Mouse (Mus musculus): Measurements from ENCODE around the gene Dnajb2. TPM values are rescaled to one million over a fixed set of nuclear protein-coding genes. Genes with fewer than 3 reads are reported as not detected.

Gene Dnajb2
- total RNA-seq (2014; rRNA removed) (33.3 and 48.0 TPM in 2 replicates), polyA plus RNA-seq (2015; fragmentation: Nextera tagmentation; extraction: Ambion mirVana) (62.6 and 64.5 TPM in 2 replicates)

DNA sequence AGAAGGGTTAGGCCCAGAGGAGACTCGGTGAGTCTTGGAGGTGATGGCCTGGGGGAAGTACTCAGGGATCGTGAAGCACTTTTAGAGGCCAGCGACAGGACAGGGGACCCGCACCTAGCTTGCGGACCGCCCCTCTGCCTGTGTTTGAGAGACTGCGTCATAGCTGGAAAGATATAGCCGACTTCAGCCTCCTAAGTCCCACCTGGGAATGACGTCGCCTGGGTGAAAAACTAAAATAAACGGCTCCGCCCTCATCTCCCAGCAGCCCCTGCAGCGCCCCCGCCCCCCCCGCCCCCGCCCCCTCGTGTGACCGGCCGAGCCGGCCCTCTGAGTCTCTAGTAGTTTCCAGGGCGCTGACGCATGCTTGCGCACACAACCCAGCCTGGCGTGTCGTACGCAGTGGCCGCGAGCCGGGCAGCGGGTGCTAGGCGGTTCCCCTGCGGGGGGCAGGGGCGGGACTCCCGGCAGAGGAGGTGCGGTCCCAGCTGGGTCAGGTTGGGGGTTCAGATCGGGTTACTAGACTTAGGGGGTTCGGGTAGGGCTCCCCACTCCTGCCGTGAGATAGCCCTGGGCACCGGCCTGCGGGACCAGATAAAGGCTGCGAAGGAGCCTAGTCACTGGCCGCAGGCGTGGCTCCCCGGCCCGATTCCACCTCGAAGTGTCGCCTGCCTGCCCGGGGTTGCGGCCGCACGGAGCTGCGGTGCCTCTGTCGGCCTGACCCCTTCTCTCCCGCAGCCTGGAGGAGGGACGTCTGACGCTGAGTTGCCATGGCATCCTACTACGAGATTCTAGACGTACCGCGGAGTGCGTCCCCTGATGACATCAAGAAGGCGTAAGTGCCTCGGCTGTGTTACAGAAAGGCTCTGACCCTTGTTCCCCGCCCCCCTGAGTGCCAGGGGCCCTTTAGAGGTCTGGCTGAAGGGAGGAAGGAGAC, at the start of gene Dnajb2:
Gene Dnajb2, plus strand, starts transcription at position 290 of the 934 bp plus-strand sequence.
- DNase-seq (ENCODE audit: low spot score) (peak; percentile 85), ATAC-seq (peak; percentile 90)
- Histone ChIP-seq H3K27me3 (ENCODE audit: insufficient read depth, low read length) (no peaks in the 10 kb centered on the region), H3K36me3 (ENCODE audit: insufficient read depth, low read length) (no peaks in the 10 kb centered on the region; the same call in 1 of the 2 replicates), H3K4me3 (ENCODE audit: low read length) (peak within 1 kb of the TSS; percentile 67), H3K9me3 (ENCODE audit: low read length) (no peaks in the 10 kb centered on the region), H3K4me1 (ENCODE audit: insufficient read depth, low read length) (0 out of 2 replicates have a peak, but pooled peaks cover 6% of the 10 kb centered on the region), H3K4me2 (ENCODE audit: low read depth, low read length) (peak within 1 kb of the TSS; percentile 96), H3K27ac (peak within 1 kb of the TSS; percentile 85), H3K9ac (replicated peaks; ENCODE audit: low read length) (peak within 1 kb of the TSS; percentile 84)
- no peak for TF ChIP-seq CTCF (IDR thresholded peaks at IDR 0.05; ENCODE audit: low read depth)
- WGBS, result 1% methylated on average over 62 of the region's 64 CpGs

DNA sequence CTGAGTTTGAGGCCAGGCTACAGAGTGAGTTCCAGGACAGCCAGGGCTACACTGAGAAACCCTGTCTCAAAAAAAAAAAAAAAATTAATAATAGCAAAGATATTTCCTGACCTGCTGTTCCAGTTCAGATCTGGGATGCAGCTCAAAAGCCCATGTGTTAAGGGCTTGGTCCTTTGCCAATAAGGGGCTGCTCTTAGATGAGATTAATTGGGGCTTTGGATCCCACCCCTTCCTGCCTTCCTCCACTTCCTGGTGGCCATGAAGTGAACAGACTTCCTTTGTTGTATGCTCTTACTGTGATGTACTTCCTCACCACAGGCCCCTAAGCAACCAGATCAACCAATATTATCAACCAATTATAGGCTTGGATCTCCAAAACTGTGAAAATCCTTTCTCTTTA, 49.1 kb upstream of the Dnajb2 start:
- no peak for ATAC-seq
- no peak overlapping the region for H3K9ac ChIP-seq (replicated peaks; ENCODE audit: low read length)
- no peaks in the 10 kb centered on the region for H3K27me3 ChIP-seq (ENCODE audit: insufficient read depth, low read length)
- H3K4me1 ChIP-seq (ENCODE audit: insufficient read depth, low read length), result peaks cover 12% of the 10 kb centered on the region
- H3K4me2 ChIP-seq (ENCODE audit: low read depth, low read length), result no peak overlapping the region
- no peak overlapping the region for H3K4me3 ChIP-seq (ENCODE audit: low read length)
- TF ChIP-seq CTCF (IDR thresholded peaks at IDR 0.05; ENCODE audit: low read depth), result no peak
- DNase-seq (ENCODE audit: low spot score), result no peak
- peaks cover 55% of the 10 kb centered on the region; the same call in 1 of the 2 replicates for H3K36me3 ChIP-seq (ENCODE audit: insufficient read depth, low read length)
- no peaks in the 10 kb centered on the region for H3K9me3 ChIP-seq (ENCODE audit: low read length)
- H3K27ac ChIP-seq, result no peak overlapping the region

DNA sequence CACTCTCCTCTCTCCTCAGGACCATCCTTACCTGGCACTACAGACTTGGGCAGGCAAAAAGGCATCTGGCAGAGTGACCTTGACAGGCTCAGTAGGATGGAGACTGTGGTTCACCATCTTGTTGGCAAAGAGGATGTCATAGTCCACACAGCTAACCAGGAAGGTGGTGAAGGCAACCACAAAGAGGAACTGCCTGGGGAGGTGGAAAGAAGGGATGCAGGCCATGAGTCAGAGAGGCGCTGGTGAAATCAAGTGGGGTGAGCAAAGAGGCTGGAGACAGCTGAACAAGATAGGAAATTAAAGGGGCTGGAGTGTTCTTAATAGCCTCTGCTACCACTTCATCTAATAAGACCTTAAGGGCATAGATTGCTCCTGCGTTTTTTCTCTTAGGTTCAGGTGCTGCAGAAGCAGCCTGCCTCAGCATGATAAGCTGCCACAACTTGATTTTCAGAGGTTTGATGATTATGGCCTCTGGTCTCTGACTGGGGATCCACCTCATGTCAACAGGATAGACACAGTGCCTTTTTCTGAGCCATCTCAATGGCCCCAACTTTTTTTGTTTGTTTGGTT, 48.2 kb upstream of the Dnajb2 start:
- Histone ChIP-seq H3K9ac (replicated peaks; ENCODE audit: low read length) (no peak overlapping the region), H3K4me3 (ENCODE audit: low read length) (no peak overlapping the region), H3K4me2 (ENCODE audit: low read depth, low read length) (no peak overlapping the region), H3K36me3 (ENCODE audit: insufficient read depth, low read length) (peaks cover 47% of the 10 kb centered on the region; the same call in 1 of the 2 replicates), H3K9me3 (ENCODE audit: low read length) (no peaks in the 10 kb centered on the region), H3K27me3 (ENCODE audit: insufficient read depth, low read length) (no peaks in the 10 kb centered on the region), H3K27ac (no peak overlapping the region), H3K4me1 (ENCODE audit: insufficient read depth, low read length) (peaks cover 12% of the 10 kb centered on the region)
- ATAC-seq (no peak), DNase-seq (ENCODE audit: low spot score) (no peak)
- TF ChIP-seq CTCF (IDR thresholded peaks at IDR 0.05; ENCODE audit: low read depth), result no peak
- 93% methylated on average over 2 of the region's 2 CpGs for whole genome bisulfite sequencing

DNA sequence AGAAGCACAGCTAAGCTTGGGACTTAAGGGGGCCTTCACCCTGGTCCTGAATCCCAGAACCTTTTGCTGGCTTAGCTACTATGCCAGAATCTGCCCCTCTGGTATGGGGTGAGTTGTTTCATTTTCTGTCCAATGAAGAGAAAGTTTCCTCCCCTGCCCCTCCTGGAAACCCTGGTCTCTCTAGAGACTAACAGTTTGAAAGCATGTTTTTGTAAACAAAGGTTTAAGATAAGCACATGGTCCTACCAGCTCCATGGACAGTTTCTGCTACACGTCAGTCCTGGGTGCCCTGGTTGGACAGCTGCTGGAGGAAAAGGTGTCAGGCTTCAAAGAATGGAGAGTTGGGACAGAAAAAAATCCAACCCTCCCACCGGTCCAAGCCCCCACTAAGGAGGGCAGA, 45.6 kb upstream of the Dnajb2 start:
- no peaks in the 10 kb centered on the region for H3K9me3 ChIP-seq (ENCODE audit: low read length)
- no peak overlapping the region for H3K27ac ChIP-seq
- peaks cover 29% of the 10 kb centered on the region; the same call in 1 of the 2 replicates for H3K36me3 ChIP-seq (ENCODE audit: insufficient read depth, low read length)
- TF ChIP-seq CTCF (IDR thresholded peaks at IDR 0.05; ENCODE audit: low read depth), result no peak
- H3K9ac ChIP-seq (replicated peaks; ENCODE audit: low read length), result peak overlapping the region; percentile 95; the same call in 1 of the 2 replicates
- no peak overlapping the region for H3K4me3 ChIP-seq (ENCODE audit: low read length)
- DNase-seq (ENCODE audit: low spot score) (no peak), ATAC-seq (no peak)
- H3K27me3 ChIP-seq (ENCODE audit: insufficient read depth, low read length), result no peaks in the 10 kb centered on the region
- WGBS, result 79% methylated on average over 2 of the region's 2 CpGs
- H3K4me2 ChIP-seq (ENCODE audit: low read depth, low read length), result peak overlapping the region; percentile 99
- H3K4me1 ChIP-seq (ENCODE audit: insufficient read depth, low read length), result peaks cover 12% of the 10 kb centered on the region

DNA sequence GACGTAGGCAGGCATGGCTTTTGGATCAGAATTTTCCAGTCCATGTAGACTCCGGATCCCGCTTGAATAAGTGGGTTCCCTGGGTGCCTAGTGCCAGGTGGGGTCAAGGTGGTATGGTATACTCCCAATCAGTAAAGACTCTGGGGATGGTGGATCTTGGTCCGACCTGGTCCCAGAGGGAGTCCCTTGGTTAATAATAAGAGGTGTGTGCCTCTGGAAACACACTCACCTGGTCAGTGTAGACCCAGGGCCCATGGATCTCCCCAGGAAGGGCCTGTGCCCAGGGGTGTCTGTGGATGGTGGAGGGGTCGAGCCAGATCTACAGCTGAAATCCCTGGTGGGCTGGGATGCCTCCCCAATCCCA, 45.0 kb upstream of the Dnajb2 start:
- ATAC-seq (no peak), DNase-seq (ENCODE audit: low spot score) (no peak)
- peak overlapping the region; percentile 99 for H3K4me2 ChIP-seq (ENCODE audit: low read depth, low read length)
- H3K36me3 ChIP-seq (ENCODE audit: insufficient read depth, low read length), result peaks cover 27% of the 10 kb centered on the region; the same call in 1 of the 2 replicates
- H3K9me3 ChIP-seq (ENCODE audit: low read length), result no peaks in the 10 kb centered on the region
- H3K9ac ChIP-seq (replicated peaks; ENCODE audit: low read length), result peak overlapping the region; percentile 95
- peaks cover 12% of the 10 kb centered on the region for H3K4me1 ChIP-seq (ENCODE audit: insufficient read depth, low read length)
- H3K27ac ChIP-seq, result peak overlapping the region; percentile 96
- TF ChIP-seq CTCF (IDR thresholded peaks at IDR 0.05; ENCODE audit: low read depth), result no peak
- H3K4me3 ChIP-seq (ENCODE audit: low read length), result peak overlapping the region; percentile 84
- 44% methylated on average over 5 of the region's 5 CpGs for WGBS
- H3K27me3 ChIP-seq (ENCODE audit: insufficient read depth, low read length), result no peaks in the 10 kb centered on the region

DNA sequence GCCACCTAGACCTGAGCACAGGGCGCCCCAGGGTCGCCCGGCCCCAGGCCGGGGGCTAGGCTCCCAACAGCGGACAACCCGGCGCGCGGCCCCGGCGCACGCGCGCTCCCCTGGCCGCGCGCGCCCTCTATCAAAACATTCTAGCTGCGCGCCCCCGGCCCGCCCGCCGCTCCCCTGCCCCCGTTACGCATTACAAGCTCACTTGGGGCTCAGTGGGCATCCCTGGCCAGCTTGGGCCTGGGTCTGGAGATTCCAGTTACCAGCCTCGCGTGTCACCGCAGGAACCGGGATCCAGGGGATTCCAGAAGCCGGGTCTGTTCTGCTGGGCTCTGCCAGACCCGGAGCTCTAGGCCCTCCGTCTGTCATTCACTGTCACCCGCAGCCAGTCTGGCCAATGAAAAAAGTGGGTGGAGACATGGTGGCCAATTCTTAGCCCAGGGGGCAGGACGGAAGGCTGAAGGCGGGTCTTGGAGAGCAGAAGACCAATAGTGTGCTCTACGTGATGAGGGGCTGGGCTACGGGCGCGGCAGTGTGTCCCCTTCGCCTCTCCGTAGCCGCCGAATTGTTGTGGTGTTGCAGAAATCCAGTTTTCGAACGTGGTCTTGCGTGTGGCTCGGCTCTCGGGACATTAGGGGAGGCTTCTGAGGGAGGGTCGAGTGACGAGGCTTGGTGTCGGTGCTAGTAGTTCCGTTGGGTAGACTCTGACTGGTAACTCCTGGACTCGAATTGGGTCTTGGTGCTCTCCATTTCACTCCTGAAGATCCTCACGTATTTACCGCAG, 44.4 kb upstream of the Dnajb2 start, which contains the start of the genes Ankzf1 and Atg9a:
Gene Ankzf1, plus strand, starts transcription at position 530 of the 781 bp plus-strand sequence.
Gene Atg9a, minus strand, starts transcription at position 575 of the 781 bp plus-strand sequence.
- Histone ChIP-seq H3K4me3 (ENCODE audit: low read length) (peak within 1 kb of the TSS; percentile 84), H3K27me3 (ENCODE audit: insufficient read depth, low read length) (no peaks in the 10 kb centered on the region), H3K36me3 (ENCODE audit: insufficient read depth, low read length) (peaks cover 26% of the 10 kb centered on the region; the same call in 1 of the 2 replicates), H3K9ac (replicated peaks; ENCODE audit: low read length) (peak within 1 kb of the TSS; percentile 95), H3K4me2 (ENCODE audit: low read depth, low read length) (peak within 1 kb of the TSS; percentile 99), H3K4me1 (ENCODE audit: insufficient read depth, low read length) (peaks cover 12% of the 10 kb centered on the region), H3K9me3 (ENCODE audit: low read length) (no peaks in the 10 kb centered on the region), H3K27ac (peak within 1 kb of the TSS; percentile 96)
- WGBS, result under 1% methylated on average over 56 of the region's 56 CpGs
- TF ChIP-seq CTCF (IDR thresholded peaks at IDR 0.05; ENCODE audit: low read depth), result no peak
- peak; percentile 99 for ATAC-seq
- DNase-seq (ENCODE audit: low spot score), result peak; percentile 97

All from hindbrain, postnatal 0 days (tissue).